14 mouse cellular contexts compared by ENCODE assay signal in genomic region chr9:44033317-44033716, GRCm38 (mm10). TPM values are rescaled to one million over a fixed set of nuclear protein-coding genes. Genes with fewer than 3 reads are reported as not detected.
"Had no signal": no experiment of that assay in that cellular context is flagged by ENCODE, and none has a peak within 500 bp of the region (broad histone marks: within the 10 kb centered on the region; RNA-seq: fewer than 3 reads in every experiment).

No protein-coding gene starts in this region.

- H3K27me3 ChIP-seq: midbrain, embryonic 15.5 days; neural tube, embryonic 12.5 days; stomach, embryonic 15.5 days had no signal

- H3K4me3 ChIP-seq: liver, embryonic 12.5 days; midbrain, embryonic 10.5 days; midbrain, embryonic 12.5 days; midbrain, embryonic 15.5 days; neural tube, embryonic 12.5 days; stomach, embryonic 15.5 days had no signal

- H3K4me1 ChIP-seq: liver, embryonic 12.5 days; midbrain, embryonic 10.5 days; midbrain, embryonic 12.5 days; midbrain, embryonic 15.5 days; neural tube, embryonic 12.5 days; stomach, embryonic 15.5 days had no signal

- H3K27ac ChIP-seq: liver, embryonic 12.5 days; liver, embryonic 14.5 days; midbrain, embryonic 10.5 days; midbrain, embryonic 12.5 days; midbrain, embryonic 15.5 days; neural tube, embryonic 12.5 days; stomach, embryonic 15.5 days; stomach, postnatal 0 days had no signal

- H3K36me3 ChIP-seq: liver, embryonic 12.5 days; midbrain, embryonic 10.5 days; midbrain, embryonic 12.5 days; midbrain, embryonic 15.5 days; neural tube, embryonic 12.5 days; stomach, embryonic 15.5 days had no signal

- DNase-seq: lung, adult 18-20 months; lung, embryonic 14.5 days; lung, postnatal 10 days; lung, postnatal 4 days; right cerebral cortex, postnatal 14 days; spleen, adult 18-20 months had no signal

RNA-seq across cellular contexts. Expression of gene Thy1, which starts 9.9 kb away (rescaled TPM):
- polyA plus RNA-seq: midbrain, embryonic 10.5 days; midbrain, embryonic 12.5 days had no signal
